Mouse (Mus musculus) megakaryocyte, embryonic 14.5 days (primary cell): ENCODE results near the gene Ms4a4b. TPM values are rescaled to one million over a fixed set of nuclear protein-coding genes. Genes with fewer than 3 reads are reported as not detected.
"Not testable (repeated sequence)": the region's sequence is repeated elsewhere in the genome, so short reads cannot be mapped to it uniquely, and the experiment has no call there.

Experiments
- H3K27me3 ChIP-seq: replicated peaks from 2 replicates; pipeline ENCODE3; 2012; ENCODE audit warnings: inconsistent platforms
- H3K36me3 ChIP-seq: replicated peaks from 2 replicates; pipeline ENCODE3; 2012; ENCODE audit warnings: low read length, inconsistent platforms, mixed read lengths
- H3K4me1 ChIP-seq: 2 replicates; pipeline ENCODE4 v1.6.1; 2012; ENCODE audit warnings: inconsistent platforms
- H3K4me3 ChIP-seq: replicated peaks from 2 replicates; pipeline ENCODE3; 2012; ENCODE audit warnings: moderate library complexity, mild to moderate bottlenecking, inconsistent platforms
- H3K9me3 ChIP-seq: 2 replicates; pipeline ENCODE4 v1.6.1; 2012; ENCODE audit warnings: inconsistent platforms
- FLI1 ChIP-seq: IDR thresholded peaks from 2 replicates; pipeline ENCODE4 v1.6.1; 2012; ENCODE audit warnings: low read length, inconsistent platforms, mixed read lengths
- GATA1 ChIP-seq: IDR thresholded peaks from 3 replicates; pipeline ENCODE4 v1.6.1; 2012; ENCODE audit warnings: mixed read lengths, low read length, inconsistent platforms, borderline replicate concordance
- polyA plus RNA-seq: library from polyadenylated mRNA; stranded (reverse); fragments of >175 nt; gene quantifications from 2 replicates; pipeline ENCODE4 v1.2.3, GENCODE M21; 2012; ENCODE audit warnings: low replicate concordance; ENCODE audit not compliant: insufficient read depth

Gene Ms4a4b
- polyA plus RNA-seq: 0.38 TPM in 1 of 2 replicates, not detected in the other

- H3K36me3 ChIP-seq: no peaks in the 10 kb centered on the region
- TF ChIP-seq GATA1 (no peak), FLI1 (no peak)
- H3K4me3 ChIP-seq: no peak within 1 kb of the TSS
- no peaks in the 10 kb centered on the region for H3K4me1 ChIP-seq
- H3K9me3 ChIP-seq: no peaks in the 10 kb centered on the region
- no peaks in the 10 kb centered on the region for H3K27me3 ChIP-seq
Measured at GRCm38 (mm10) chr19:11443338-11443737, at the start of gene Ms4a4b. Ms4a4b (plus strand) TSS chr19:11443553.

- Histone ChIP-seq H3K36me3 (no peaks in the 10 kb centered on the region), H3K27me3 (no peaks in the 10 kb centered on the region), H3K4me1 (no peaks in the 10 kb centered on the region), H3K4me3 (no peak overlapping the region), H3K9me3 (no peaks in the 10 kb centered on the region)
- TF ChIP-seq GATA1 (no peak), FLI1 (no peak)
Measured at GRCm38 (mm10) chr19:11395769-11396168, 47.6 kb upstream of the Ms4a4b start.

GRCm38 (mm10) chr19:11404527-11404926, 38.8 kb upstream of the Ms4a4b start, which contains the start of gene Ms4a4c:
Ms4a4c (plus strand) TSS chr19:11404770.
- no peaks in the 10 kb centered on the region for H3K36me3 ChIP-seq
- no peaks in the 10 kb centered on the region for H3K4me1 ChIP-seq
- H3K27me3 ChIP-seq: no peaks in the 10 kb centered on the region
- no peak for TF ChIP-seq FLI1
- TF ChIP-seq GATA1: no peak
- H3K9me3 ChIP-seq: no peaks in the 10 kb centered on the region
- H3K4me3 ChIP-seq: no peak within 1 kb of the TSS

GRCm38 (mm10) chr19:11407428-11407827, 35.9 kb upstream of the Ms4a4b start:
- TF ChIP-seq FLI1 (no peak), GATA1 (no peak)

GRCm38 (mm10) chr19:11408591-11408990, 34.8 kb upstream of the Ms4a4b start:
- Histone ChIP-seq H3K36me3 (no peaks in the 10 kb centered on the region), H3K4me3 (no peak overlapping the region), H3K4me1 (no peaks in the 10 kb centered on the region), H3K9me3 (no peaks in the 10 kb centered on the region), H3K27me3 (no peaks in the 10 kb centered on the region)
- TF ChIP-seq GATA1 (no peak), FLI1 (no peak)

More at GRCm38 (mm10) chr19:11407428-11407827, 35.9 kb upstream of the Ms4a4b start:
- H3K36me3 ChIP-seq: no peaks in the 10 kb centered on the region
- H3K27me3 ChIP-seq: no peaks in the 10 kb centered on the region
- no peaks in the 10 kb centered on the region for H3K9me3 ChIP-seq
- H3K4me3 ChIP-seq: no peak overlapping the region
- H3K4me1 ChIP-seq: no peaks in the 10 kb centered on the region

- TF ChIP-seq GATA1 (no peak), FLI1 (no peak)
- Histone ChIP-seq H3K36me3 (no peaks in the 10 kb centered on the region), H3K4me1 (no peaks in the 10 kb centered on the region), H3K27me3 (no peaks in the 10 kb centered on the region), H3K4me3 (no peak overlapping the region), H3K9me3 (no peaks in the 10 kb centered on the region)
Measured at GRCm38 (mm10) chr19:11411640-11412039, 31.7 kb upstream of the Ms4a4b start.

GRCm38 (mm10) chr19:11414084-11414483, 29.3 kb upstream of the Ms4a4b start:
- Histone ChIP-seq H3K27me3 (no peaks in the 10 kb centered on the region), H3K4me3 (no peak overlapping the region), H3K36me3 (no peaks in the 10 kb centered on the region), H3K4me1 (no peaks in the 10 kb centered on the region), H3K9me3 (no peaks in the 10 kb centered on the region)
- no peak for TF ChIP-seq FLI1
- no peak for TF ChIP-seq GATA1

GRCm38 (mm10) chr19:11415581-11415980, 27.8 kb upstream of the Ms4a4b start:
- Histone ChIP-seq H3K4me1 (no peaks in the 10 kb centered on the region), H3K9me3 (no peaks in the 10 kb centered on the region), H3K27me3 (no peaks in the 10 kb centered on the region), H3K36me3 (no peaks in the 10 kb centered on the region), H3K4me3 (no peak overlapping the region)
- TF ChIP-seq FLI1 (no peak), GATA1 (no peak)

GRCm38 (mm10) chr19:11418865-11419264, 24.5 kb upstream of the Ms4a4b start:
- H3K4me3 ChIP-seq, H3K9me3 ChIP-seq, H3K36me3 ChIP-seq, H3K4me1 ChIP-seq, H3K27me3 ChIP-seq: not testable (repeated sequence)

GRCm38 (mm10) chr19:11431209-11431608, 12.1 kb upstream of the Ms4a4b start:
- not testable (repeated sequence) for H3K36me3 ChIP-seq, H3K4me3 ChIP-seq, H3K4me1 ChIP-seq, H3K9me3 ChIP-seq, H3K27me3 ChIP-seq
